Mouse (Mus musculus) c-Kit-positive CD71-negative TER-119-negative erythroid progenitor cells, embryonic 14.5 days (primary cell): ENCODE measurements around the gene Tns1.
A peak's percentile ranks its signal among the peaks of the same experiment; 100 is the strongest.

Source experiments
- DNase-seq: peaks from one replicate; pipeline ENCODE4 v3.0.0-alpha.2; 2013; ENCODE audit warnings: low read depth

Tns1 gene

DNA sequence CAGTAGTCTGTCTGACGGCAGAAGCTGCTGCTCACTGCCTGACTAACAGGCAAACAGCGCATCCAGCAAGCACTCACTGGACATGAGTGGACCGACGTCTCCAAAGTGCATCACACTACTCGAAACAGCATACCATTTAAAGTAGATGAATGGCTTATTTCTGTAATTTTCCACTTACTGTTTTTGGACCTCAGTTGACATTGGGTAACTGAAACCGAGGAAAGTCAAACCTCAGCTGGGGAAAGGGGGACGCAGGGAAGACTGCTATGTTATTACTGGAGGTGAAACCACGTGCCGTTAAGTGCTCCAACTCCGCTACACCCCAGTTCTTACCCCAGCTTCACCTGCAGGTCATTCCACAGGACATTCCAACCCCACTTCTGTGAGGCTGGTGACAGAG, 111.5 kb downstream of the Tns1 start:
- no peak for DNase-seq

DNA sequence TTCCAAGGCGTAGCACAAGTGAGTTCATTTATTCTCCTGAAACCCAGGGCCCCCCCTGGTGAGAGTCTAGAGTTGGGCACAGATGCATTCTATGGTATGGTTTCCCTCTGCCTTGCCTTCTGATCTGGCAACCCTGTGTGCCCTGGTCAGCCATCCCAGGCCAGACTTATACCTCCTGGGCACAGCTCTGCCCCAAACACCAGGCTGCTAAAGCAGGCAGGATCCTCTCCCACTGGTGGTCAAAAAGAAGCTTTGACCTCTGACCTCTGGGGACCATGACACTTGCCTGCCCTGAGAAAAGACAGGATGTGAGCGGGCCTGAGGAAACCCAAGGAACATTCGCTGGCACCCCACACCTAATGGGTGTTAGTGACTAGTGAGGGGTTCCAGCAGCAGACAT, 114.8 kb downstream of the Tns1 start:
- no peak for DNase-seq

DNA sequence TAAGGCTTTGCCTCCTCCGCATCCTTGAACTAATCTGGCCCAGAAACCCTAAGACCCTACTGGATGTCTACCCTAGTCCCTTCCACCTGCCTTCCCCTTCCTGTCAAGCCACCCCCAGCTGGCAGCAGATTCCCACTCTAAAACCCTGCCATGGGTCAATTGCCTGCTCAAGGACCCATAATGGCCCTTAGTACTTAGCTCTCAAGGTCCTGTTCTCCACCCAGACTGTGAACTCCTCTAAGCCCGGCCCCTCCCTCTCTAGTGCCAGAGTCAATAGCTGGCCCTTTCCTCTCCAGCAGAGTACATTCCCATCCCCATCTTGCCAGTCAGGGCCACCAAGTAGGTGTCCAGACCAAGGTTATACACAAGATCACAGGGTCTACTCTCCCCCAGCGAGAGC, 115.3 kb downstream of the Tns1 start:
- no peak for DNase-seq

DNA sequence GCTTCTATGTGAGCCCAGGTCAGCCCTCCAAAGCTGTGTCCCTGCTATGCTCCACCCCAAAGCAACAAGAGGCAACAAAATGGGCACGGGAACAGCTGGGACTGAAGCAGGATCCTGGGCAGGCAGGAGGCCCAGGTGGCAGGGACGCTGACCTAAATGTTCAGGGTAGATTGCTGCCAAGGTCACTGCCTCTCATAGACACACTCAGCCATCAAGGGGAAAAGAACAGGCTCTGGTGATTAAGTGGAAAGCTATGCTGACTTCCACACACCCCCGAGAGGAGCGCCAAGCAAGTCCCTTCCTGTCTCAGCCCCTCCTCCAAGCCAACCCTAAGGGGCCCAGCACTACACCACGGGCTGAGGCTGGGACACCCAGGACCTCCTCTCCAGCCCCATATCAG, 115.8 kb downstream of the Tns1 start:
- no peak for DNase-seq

DNA sequence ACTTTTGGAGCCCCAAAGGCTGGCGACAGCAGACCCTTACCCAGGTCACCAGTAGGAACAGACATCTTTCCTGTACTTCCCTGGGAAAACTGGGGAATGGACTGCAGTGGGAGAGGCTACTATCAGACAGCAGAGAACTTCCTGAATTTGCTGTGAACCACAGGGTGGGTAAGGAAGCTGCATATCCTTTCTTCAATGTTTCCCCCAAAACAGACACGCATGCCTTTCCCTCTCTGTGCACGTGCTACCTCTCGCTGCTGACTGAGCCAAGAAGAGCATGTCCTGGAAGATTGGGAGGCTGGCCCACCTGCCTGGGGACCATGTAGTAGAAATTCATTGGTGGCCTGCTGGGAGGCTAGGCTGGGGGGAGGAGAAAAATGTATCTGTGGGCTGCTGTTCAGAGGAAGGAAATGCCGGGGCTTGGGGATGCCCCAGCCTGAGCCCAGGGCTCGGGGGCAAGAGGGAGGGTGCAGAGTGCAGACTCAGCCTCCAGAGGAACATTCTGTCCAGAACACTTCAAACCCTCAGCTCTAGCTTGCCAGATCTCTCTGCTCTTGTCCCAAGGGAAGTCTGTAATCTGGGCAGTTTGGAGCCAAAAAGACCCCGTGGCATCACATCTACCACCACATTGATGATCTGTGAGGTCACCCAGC, 116.7 kb downstream of the Tns1 start:
- DNase-seq: no peak

DNA sequence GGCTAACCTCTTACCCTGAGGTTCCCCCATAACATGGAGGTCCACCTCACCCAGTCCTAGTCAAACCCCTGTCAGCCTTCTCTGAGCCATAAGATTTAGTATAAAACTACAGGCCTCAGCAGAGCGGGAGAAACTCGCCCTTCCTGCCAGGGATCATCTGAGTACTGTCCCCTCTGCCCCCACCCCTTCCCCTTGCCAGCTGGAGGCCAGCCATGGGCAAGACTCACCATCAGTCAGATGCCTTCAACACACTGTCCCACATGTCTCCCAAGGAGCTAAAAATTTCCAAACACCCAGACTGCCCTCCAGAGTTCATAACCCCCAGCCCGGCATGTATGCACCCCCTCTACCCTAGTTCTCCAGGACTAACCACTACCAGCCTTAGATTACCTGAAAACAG, 119.2 kb downstream of the Tns1 start:
- no peak for DNase-seq

DNA sequence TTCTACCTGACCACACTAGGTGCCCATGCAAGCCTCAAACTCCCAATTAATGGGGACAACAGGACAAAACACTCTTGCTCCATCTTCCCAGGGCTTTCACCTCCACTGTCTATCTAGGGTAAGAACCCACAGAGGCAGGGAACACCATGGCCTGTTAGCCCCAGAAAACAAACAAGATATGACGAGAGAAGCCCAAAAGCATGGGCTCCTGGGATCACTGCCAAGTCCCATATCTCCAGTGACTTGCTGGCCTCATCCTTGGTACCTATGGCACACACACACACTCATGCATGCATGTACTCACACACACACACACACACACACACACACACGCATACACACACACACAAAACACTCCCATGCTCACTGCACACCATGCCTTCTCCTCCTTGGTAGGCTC, 120.5 kb downstream of the Tns1 start:
- no peak for DNase-seq

DNA sequence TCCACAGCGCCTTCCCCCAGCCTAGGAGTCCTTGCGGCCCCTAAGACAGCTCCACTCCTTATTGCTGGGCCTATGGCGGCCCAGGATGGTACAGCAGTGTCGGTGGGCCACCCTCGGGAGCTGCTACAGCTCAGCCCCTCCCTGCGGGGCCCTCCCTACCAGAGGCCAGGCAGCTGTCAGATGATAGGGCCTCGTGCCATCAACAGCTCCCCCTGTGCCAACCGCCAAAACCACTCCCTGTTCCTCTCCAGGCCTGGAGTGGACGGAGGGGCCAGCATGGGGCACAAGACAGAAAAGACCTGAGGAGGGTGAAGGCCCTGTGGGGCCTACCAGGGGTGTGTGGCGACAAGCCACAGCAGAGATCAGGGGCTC, 122.8 kb downstream of the Tns1 start:
- no peak for DNase-seq

DNA sequence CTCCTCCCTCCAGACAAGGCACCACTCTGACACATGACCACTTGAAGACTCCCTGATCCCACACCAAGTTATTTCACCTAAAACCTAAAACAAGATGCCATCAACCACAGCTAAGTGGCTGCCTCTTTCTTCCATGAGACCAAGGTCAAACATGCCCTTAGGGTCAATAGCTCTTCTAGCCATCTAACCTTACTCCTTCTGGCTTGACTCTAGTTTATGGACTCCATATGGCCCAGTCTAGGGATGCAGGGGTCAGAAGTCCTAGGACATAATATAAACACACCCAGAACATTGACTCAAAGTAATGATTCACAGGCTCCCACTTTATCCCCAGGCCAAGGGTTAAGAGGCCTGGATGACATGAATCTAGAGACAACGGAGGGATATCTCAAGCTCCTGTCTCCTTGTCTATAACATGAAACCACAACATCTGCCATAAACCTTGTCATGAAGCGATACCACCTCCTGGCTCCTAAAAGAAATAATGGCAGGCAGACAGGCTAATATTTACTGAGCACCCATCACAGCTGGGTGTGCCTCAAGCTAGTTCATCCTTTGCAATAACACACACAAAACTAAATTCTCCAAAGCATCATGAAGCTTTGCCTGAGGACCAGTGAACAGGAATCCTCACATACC, 123.3 kb downstream of the Tns1 start:
- no peak for DNase-seq

DNA sequence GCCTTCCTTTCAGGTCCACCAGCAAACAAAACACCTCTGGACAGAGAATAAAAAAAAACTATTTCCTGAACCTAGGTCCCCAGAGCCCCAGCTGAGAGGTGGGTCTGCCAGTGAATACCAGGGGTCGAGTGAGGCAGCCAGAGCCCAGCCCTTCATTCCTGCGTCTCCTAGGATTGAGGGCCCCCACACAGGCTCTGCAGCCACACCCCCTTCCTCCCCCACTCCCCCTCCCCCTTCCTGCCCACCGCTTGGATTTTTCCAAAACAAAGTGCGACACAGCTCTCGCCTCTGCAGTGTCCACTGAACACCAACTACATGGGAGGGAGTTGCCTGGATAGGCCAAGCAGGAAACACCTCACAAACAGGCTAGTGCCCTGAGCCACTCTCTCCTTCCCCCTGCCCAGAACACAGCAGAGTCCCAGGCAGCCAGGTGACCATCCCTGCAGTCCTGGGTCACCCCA, 124.0 kb downstream of the Tns1 start:
- DNase-seq: no peak

DNA sequence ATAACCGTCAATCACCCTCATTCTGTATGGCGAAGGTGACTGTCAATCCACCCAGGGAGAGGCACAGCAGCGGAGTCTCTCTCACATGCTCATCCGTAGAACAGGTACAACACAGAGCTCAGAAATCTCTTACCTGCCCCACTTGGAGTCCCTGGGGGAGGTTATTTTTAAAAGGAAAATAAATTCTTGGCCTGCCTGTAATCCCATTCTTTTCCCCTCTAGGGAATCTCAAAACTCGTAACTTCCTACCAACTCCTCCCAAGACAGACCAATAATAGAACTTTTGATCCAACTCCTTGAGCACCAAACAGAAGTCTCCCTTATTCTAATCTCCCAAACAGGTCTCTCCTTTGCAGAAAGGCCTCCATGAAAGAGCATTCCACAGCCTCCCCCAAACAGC, 124.7 kb downstream of the Tns1 start:
- no peak for DNase-seq

DNA sequence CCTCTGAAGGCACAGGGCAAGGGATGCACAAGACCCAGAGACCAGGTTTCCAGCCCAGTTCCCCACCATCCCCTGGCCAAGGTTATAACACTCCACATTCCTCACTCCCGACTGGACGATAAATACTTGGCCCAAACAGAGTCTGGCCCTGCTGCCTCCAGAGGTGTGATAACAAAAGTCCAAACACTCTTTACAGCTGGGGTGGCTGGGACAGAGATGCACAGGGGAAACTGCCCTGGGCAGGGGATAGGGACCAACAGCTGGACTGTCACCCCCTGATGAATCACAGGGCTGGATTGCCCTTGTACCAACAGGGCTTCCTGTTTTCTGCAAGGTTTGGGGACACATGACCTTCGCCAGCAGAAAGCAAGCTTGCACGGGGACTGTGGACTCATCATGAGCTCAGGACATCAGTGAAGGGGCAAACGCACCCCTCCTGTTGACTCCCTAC, 125.3 kb downstream of the Tns1 start:
- no peak for DNase-seq

DNA sequence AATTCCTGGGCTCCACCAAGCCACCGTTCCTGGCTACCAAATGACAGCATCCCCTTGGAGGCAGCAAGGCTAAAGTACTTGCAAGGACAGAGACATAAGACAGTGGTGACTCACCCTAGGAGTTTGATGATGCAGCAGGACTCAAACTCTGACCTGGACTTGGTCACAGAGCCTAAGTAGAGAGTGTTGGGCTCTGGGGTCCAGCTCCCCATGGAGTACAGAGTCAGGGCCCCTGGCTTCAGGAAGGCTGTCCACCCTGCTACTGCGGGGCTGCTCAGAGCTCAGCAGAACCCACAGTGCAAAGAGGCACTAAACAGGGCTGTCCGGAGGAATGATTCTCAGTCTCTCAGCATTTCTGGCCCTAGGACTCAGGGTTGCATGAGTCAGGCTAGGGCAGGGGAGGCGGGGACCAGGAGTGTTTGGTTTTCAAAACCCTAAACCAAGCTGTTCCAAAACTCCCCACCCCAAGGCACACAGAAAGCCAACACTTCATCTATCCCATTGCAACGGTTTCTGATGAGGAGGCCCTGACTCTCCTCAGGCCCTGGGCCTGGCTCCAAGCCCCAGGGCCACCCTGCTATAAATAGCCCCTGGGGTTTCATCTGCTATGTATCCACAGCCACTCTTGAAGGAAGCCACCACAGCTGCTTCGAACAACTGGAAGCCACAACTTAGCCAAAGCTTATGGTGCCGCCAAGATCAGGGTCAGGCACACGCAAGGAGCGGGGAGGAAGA, 126.0 kb downstream of the Tns1 start:
- DNase-seq: no peak

DNA sequence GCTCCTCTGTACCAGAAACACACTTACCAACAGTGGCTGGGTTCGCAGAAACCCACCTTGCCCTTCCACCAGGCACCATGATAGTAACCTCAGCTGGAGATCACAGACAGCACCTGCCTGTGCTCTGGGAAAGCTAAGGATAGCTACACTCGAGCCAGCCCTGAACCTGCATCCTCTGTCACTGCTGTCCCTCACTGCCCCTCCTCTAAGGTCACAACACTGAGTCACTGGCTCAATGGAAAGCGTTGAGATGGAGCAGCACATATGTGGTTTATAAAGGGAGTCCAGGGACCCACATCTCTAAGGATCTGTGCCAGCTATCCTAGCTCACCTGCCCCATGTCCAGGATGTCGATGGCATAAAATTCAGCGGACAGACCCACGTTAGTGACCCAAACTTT, 126.9 kb downstream of the Tns1 start:
- no peak for DNase-seq

DNA sequence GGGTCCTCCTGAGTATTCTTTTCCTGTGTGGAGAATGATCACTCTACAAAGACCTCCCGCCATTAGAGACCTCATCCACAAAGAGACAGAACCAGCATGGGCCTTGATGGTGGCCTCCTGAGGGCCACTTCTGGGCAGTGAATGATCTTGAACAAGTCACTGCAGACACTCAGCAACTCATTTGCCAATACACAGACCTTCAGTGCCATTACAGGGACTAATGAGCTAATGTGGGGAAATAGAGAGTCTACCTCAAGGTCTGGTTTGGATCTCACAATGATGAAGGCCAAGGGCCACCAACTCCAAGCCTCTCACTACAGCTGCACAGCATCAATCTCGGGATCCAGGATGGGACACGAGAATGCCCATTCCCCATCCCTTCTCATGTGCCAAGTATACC, 127.6 kb downstream of the Tns1 start:
- DNase-seq: no peak

DNA sequence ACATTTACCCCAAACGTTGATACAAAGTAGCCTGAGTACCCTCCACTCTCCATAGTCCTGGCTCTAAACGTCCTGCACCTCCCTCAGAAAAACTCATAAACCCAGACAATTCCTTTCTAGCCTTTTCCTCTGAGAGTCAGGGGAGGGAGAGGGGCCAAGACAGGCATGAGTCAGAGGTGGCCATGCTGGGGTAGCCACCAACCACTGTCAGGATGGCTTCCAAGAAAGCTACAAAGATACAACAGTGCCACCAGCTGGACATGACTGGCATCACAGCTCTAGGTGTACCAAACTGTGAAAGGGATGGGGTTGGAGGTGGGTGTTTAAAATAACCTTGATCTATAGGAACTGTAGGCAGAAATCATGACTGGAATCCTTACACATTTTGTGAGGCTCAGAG, 128.0 kb downstream of the Tns1 start:
- DNase-seq: peak; percentile 76

DNA sequence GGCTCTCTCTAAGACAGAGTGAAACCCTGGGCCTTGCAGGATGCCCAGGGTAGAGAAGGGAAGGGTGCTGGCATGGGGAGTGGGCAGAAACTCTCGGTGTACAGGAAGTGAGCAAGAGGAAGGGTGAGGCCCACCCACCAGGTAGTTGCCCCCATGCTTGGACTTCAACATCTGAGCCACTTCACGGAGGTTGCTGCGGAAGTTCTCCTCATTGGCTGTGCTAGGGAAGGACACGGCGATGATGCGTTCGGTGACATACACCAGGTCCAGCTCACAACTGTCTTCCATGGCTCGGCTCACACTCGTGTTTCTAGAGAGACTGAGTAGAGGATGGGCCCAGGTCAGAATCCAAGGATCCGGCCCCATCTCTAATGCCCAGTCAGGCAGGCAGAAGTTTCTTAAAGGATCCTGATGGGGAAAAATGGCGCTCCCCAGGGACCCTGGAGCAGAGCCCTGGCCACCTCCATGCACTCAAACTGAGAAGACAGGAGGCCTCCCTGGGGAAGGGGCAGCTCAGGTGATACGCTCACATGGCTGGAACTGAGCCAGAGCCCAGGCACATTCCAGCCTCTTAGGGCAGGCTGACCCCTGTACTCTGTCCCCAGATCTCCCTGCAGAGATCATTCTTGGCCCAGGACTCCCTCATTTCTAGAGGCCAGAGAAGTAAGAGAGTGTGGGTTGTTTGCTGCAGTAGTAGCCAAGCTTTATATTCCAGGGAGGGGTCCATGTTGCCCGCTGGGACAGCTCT, 129.0 kb downstream of the Tns1 start:
- DNase-seq: no peak

DNA sequence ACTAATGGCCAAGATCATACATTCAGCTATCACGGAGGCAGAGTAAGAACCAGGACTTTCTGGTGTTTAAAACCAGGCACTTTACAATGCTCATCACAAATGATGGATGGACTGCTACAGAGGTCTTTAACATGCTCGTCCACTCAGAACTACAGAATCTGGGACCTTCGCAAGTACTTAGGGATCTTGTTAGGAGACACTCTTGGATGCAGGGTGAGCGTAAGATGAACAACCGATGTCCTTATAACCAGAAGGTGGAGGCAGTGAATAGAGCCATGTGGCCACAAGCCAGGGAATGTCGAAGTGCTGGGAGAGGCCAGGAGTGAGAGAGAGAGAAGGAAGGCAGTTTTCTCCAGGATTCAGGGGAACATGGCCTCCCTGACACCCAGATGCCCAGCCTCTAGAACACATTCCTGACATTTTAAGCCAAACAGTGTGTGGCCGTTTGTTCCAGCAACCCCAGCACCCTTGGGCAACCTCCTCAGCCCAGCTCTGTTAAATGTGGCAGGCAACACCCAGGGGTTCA, 130.3 kb downstream of the Tns1 start:
- DNase-seq: no peak

DNA sequence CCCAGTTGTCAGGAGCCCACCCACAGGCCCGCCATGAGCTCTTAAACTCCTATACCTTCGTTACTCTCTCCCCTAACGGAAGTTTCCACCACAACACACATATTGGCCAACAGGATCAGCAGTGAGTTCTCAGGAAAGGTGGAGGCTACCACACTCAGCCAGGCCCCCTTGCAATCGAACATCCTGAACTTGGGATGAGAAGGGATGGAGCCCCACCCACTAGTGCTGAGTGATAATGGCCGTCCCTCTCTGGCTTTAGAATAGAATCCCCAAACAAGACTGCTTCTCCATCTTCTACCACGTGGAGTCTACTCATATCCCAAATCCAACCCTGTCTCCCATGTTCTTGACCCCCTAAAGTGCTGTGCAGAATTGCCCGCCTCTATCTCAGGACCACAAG, 131.0 kb downstream of the Tns1 start:
- no peak for DNase-seq

DNA sequence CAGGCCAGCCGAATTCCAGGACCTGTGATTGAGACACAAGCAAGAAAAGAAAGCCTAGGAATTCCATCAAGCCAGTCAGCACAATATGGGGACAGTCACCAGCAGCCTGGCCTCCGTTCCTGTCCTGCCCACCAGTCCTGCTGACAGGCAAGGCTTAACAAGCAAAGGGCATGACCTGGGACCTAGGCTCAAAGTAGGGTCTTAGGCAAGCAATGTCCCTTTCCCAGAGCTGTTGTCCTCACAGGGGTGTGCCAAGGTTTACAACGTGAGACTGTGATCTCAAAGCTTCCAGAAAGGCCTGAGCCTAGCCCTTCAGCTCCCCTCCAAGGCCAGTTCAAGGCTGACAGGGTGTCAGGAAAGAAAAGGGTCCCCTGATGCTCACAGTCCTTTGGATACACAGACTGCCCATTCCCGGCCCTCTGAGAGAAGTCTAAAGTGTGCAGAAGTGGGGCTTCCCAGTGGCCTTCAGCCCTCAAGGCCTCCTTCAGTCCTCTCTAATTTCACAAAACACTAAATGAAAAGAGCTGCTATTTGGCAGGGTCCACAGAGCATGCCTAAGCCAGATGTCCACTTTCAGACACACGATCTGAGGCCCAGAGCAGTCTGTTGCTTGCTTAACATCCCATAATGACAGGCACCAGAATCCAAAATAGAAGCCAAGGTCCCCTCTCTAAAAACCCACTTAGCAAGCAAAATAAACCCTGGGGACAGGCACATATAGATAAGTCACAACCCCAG, 131.9 kb downstream of the Tns1 start:
- no peak for DNase-seq

DNA sequence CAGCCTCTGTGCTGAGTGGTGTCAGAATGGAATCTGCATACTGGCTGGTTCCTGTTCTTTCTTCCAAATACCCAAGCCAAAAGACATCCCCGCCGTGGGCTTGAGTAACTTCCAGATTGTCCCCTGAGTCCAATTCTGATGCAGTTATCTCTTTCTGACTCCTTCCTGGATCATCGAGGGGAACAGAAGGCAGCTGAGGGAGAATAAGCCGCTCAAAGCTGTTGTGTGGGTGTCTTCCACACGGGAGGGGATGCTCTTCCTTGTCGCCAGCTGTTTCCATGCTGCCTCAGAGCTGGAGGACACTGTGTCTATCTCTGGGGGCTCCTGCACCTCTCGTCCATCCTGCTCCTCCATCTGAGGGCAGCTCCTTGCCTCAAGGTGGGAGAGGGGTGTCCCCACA, 133.0 kb downstream of the Tns1 start:
- DNase-seq: no peak

DNA sequence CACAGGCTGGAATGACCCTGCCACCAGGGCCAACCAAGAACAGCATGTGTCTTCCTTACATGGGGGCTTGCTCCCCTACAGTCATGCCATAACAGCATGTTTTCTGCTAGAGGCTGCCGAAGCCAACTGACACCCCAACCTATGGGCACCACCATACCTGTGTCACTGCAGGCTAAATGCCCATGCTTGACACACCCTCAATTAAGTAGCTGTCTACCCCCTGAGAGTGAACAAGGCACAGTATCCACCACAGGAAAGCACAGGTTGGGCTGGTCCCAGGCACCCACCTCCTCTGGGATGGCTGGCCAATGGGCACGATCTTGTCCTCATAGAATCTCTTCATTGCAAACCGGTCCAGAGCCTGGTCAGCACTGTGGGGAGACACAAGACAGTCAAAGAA, 134.2 kb downstream of the Tns1 start:
- no peak for DNase-seq
